Mouse (Mus musculus) bone marrow, adult 2 months (tissue): ENCODE measurements around the gene Rnf111. TPM values are rescaled to one million over a fixed set of nuclear protein-coding genes. Genes with fewer than 3 reads are reported as not detected.

Experiments used
- H3K27ac ChIP-seq: fragments of 200-500 bp; 2 replicates; pipeline ENCODE4 v1.5.1; 2012; ENCODE audit warnings: low read depth, mild to moderate bottlenecking, control low read depth, inconsistent platforms, low read length; ENCODE audit not compliant: control insufficient read depth, poor library complexity, insufficient read depth
- H3K4me1 ChIP-seq: fragments of 200-500 bp; 2 replicates; pipeline ENCODE4 v1.6.1; 2011; ENCODE audit warnings: low read length; ENCODE audit not compliant: control insufficient read depth, insufficient read depth
- H3K4me3 ChIP-seq: fragments of 200-500 bp; replicated peaks from 2 replicates; pipeline ENCODE3; 2011; ENCODE audit warnings: mild to moderate bottlenecking, low read depth, low read length, control low read depth; ENCODE audit not compliant: control insufficient read depth
- CTCF ChIP-seq: fragments of 200-500 bp; IDR thresholded peaks from 2 replicates; pipeline ENCODE4 v1.5.1; 2011; ENCODE audit warnings: low read length, control low read depth; ENCODE audit not compliant: control insufficient read depth, insufficient read depth
- POLR2A ChIP-seq: fragments of 200-500 bp; IDR thresholded peaks from 2 replicates; pipeline ENCODE4 v1.6.1; 2011; ENCODE audit warnings: low read depth, mild to moderate bottlenecking, control low read depth, low read length, borderline replicate concordance; ENCODE audit not compliant: control insufficient read depth
- WGBS: fragments of 180-500 bp; shearing (Covaris S2); methylation state at CpG from one replicate; pipeline ENCODE4 v1.1.7; 2018; 5-methylcytosine and 5-hydroxymethylcytosine counted together
- polyA plus RNA-seq: library from polyadenylated mRNA; stranded (reverse); fragments of >200 nt; gene quantifications from 2 replicates; pipeline ENCODE4 v1.2.4, GENCODE M21; 2011; ENCODE audit warnings: low replicate concordance; ENCODE audit not compliant: missing spikeins, insufficient read depth, insufficient read length

Gene Rnf111
- polyA plus RNA-seq, 1 experiment = 25.3 TPM

GRCm38 (mm10) chr9:70422661-70423060 lies 80.9 kb downstream of the Rnf111 start:
- TF ChIP-seq POLR2A = no peak
- no peak for TF ChIP-seq CTCF
- WGBS = 93% methylated on average over 2 of the region's 2 CpGs
- Histone ChIP-seq H3K4me1 (no peaks in the 10 kb centered on the region), H3K27ac (no peak overlapping the region), H3K4me3 (no peak overlapping the region)

GRCm38 (mm10) chr9:70421257-70422056 lies 82.1 kb downstream of the Rnf111 start, which contains the start of gene Ccnb2:
Ccnb2 (minus strand) TSS chr9:70421547.
- under 1% methylated on average over 45 of the region's 45 CpGs for WGBS
- peak within 1 kb of the TSS; percentile 86 for H3K4me3 ChIP-seq
- H3K27ac ChIP-seq = peak within 1 kb of the TSS; percentile 86
- TF ChIP-seq CTCF = no peak
- peak; percentile 96 for TF ChIP-seq POLR2A
- H3K4me1 ChIP-seq = no peaks in the 10 kb centered on the region

GRCm38 (mm10) chr9:70416412-70416811 lies 87.1 kb downstream of the Rnf111 start:
- Histone ChIP-seq H3K4me1 (no peaks in the 10 kb centered on the region), H3K4me3 (no peak overlapping the region), H3K27ac (no peak overlapping the region)
- peak; percentile 62 for TF ChIP-seq CTCF
- TF ChIP-seq POLR2A = no peak
- WGBS = 65% methylated on average over 3 of the region's 3 CpGs

- 88% methylated on average over 7 of the region's 7 CpGs for WGBS
- no peaks in the 10 kb centered on the region for H3K4me1 ChIP-seq
- H3K4me3 ChIP-seq = no peak overlapping the region
- TF ChIP-seq POLR2A (no peak), CTCF (no peak)
- H3K27ac ChIP-seq = no peak overlapping the region
These were observed 90.5 kb downstream of the Rnf111 start for GRCm38 (mm10) chr9:70413038-70413437.

GRCm38 (mm10) chr9:70410668-70411067 lies 92.9 kb downstream of the Rnf111 start:
- TF ChIP-seq POLR2A = no peak
- no peak for TF ChIP-seq CTCF
- no peak overlapping the region for H3K27ac ChIP-seq
- WGBS = 92% methylated on average over 11 of the region's 11 CpGs

GRCm38 (mm10) chr9:70409743-70410142 lies 93.8 kb downstream of the Rnf111 start:
- Histone ChIP-seq H3K27ac (no peak overlapping the region), H3K4me1 (no peaks in the 10 kb centered on the region), H3K4me3 (no peak overlapping the region)
- no peak for TF ChIP-seq CTCF
- no peak for TF ChIP-seq POLR2A
- 92% methylated on average over 8 of the region's 8 CpGs for WGBS

More at GRCm38 (mm10) chr9:70410668-70411067, 92.9 kb downstream of the Rnf111 start:
- no peaks in the 10 kb centered on the region for H3K4me1 ChIP-seq
- no peak overlapping the region for H3K4me3 ChIP-seq

- TF ChIP-seq POLR2A = no peak
- TF ChIP-seq CTCF = peak; percentile 31; the same call in 1 of the 2 replicates
- Histone ChIP-seq H3K4me3 (no peak overlapping the region), H3K4me1 (no peaks in the 10 kb centered on the region), H3K27ac (no peak overlapping the region)
- 85% methylated on average over 3 of the region's 3 CpGs for WGBS
These were observed 94.7 kb downstream of the Rnf111 start for GRCm38 (mm10) chr9:70408791-70409190.

GRCm38 (mm10) chr9:70406596-70406995 lies 96.9 kb downstream of the Rnf111 start:
- no peak overlapping the region for H3K4me3 ChIP-seq
- TF ChIP-seq POLR2A (no peak), CTCF (no peak)
- no peaks in the 10 kb centered on the region for H3K4me1 ChIP-seq
- 89% methylated on average over 3 of the region's 3 CpGs for WGBS
- no peak overlapping the region for H3K27ac ChIP-seq

- 90% methylated on average over 8 of the region's 8 CpGs for WGBS
- no peak overlapping the region for H3K27ac ChIP-seq
- no peaks in the 10 kb centered on the region for H3K4me1 ChIP-seq
- TF ChIP-seq CTCF (no peak), POLR2A (no peak)
- no peak overlapping the region for H3K4me3 ChIP-seq
These were observed 101.5 kb downstream of the Rnf111 start for GRCm38 (mm10) chr9:70401937-70402539.
